Mouse (Mus musculus): ENCODE data around the gene Dip2c. TPM values are rescaled to one million over a fixed set of nuclear protein-coding genes. Genes with fewer than 3 reads are reported as not detected.

Gene Dip2c
- 5.1 and 5.2 TPM in 2 replicates for polyA plus RNA-seq (2012; ENCODE audit: insufficient read depth, insufficient read length, missing spikeins)

- Histone ChIP-seq H3K27ac (replicated peaks; ENCODE audit: low read depth, low read length) (peak within 1 kb of the TSS; percentile 86), H3K4me3 (ENCODE audit: insufficient read depth, low read depth, low read length) (peak within 1 kb of the TSS; percentile 81), H3K4me1 (ENCODE audit: control insufficient read depth, insufficient read depth, insufficient read length, low read length) (peaks cover 7% of the 10 kb centered on the region)
Observed at GRCm38 (mm10) chr13:9276322-9276855, at the start of gene Dip2c. TSS of gene Dip2c (plus strand) at chr13:9276528.

- H3K27ac ChIP-seq (replicated peaks; ENCODE audit: low read depth, low read length) = no peak overlapping the region
- H3K4me3 ChIP-seq (ENCODE audit: insufficient read depth, low read depth, low read length) = no peak overlapping the region
- no peaks in the 10 kb centered on the region for H3K4me1 ChIP-seq (ENCODE audit: control insufficient read depth, insufficient read depth, insufficient read length, low read length)
Observed at GRCm38 (mm10) chr13:9227078-9227477, 49.2 kb upstream of the Dip2c start.

GRCm38 (mm10) chr13:9237495-9237894 is 38.8 kb upstream of the Dip2c start:
- H3K4me3 ChIP-seq (ENCODE audit: insufficient read depth, low read depth, low read length) = no peak overlapping the region
- H3K27ac ChIP-seq (replicated peaks; ENCODE audit: low read depth, low read length) = no peak overlapping the region

GRCm38 (mm10) chr13:9239127-9239526 is 37.2 kb upstream of the Dip2c start:
- no peaks in the 10 kb centered on the region for H3K4me1 ChIP-seq (ENCODE audit: control insufficient read depth, insufficient read depth, insufficient read length, low read length)
- no peak overlapping the region for H3K27ac ChIP-seq (replicated peaks; ENCODE audit: low read depth, low read length)
- H3K4me3 ChIP-seq (ENCODE audit: insufficient read depth, low read depth, low read length) = no peak overlapping the region

More at GRCm38 (mm10) chr13:9237495-9237894, 38.8 kb upstream of the Dip2c start:
- H3K4me1 ChIP-seq (ENCODE audit: control insufficient read depth, insufficient read depth, insufficient read length, low read length) = no peaks in the 10 kb centered on the region

- Histone ChIP-seq H3K27ac (replicated peaks; ENCODE audit: low read depth, low read length) (no peak overlapping the region), H3K4me3 (ENCODE audit: insufficient read depth, low read depth, low read length) (no peak overlapping the region)
Observed at GRCm38 (mm10) chr13:9239631-9240236, 36.6 kb upstream of the Dip2c start.

GRCm38 (mm10) chr13:9261748-9262147 is 14.6 kb upstream of the Dip2c start:
- Histone ChIP-seq H3K4me3 (ENCODE audit: insufficient read depth, low read depth, low read length) (no peak overlapping the region), H3K4me1 (ENCODE audit: control insufficient read depth, insufficient read depth, insufficient read length, low read length) (no peaks in the 10 kb centered on the region), H3K27ac (replicated peaks; ENCODE audit: low read depth, low read length) (no peak overlapping the region)

More at GRCm38 (mm10) chr13:9239631-9240236, 36.6 kb upstream of the Dip2c start:
- no peaks in the 10 kb centered on the region for H3K4me1 ChIP-seq (ENCODE audit: control insufficient read depth, insufficient read depth, insufficient read length, low read length)

- H3K4me1 ChIP-seq (ENCODE audit: control insufficient read depth, insufficient read depth, insufficient read length, low read length) = no peaks in the 10 kb centered on the region
- no peak overlapping the region for H3K27ac ChIP-seq (replicated peaks; ENCODE audit: low read depth, low read length)
- no peak overlapping the region for H3K4me3 ChIP-seq (ENCODE audit: insufficient read depth, low read depth, low read length)
Observed at GRCm38 (mm10) chr13:9265516-9265915, 10.8 kb upstream of the Dip2c start.

- Histone ChIP-seq H3K4me1 (ENCODE audit: control insufficient read depth, insufficient read depth, insufficient read length, low read length) (peaks cover 7% of the 10 kb centered on the region), H3K27ac (replicated peaks; ENCODE audit: low read depth, low read length) (peak overlapping the region; percentile 70), H3K4me3 (ENCODE audit: insufficient read depth, low read depth, low read length) (peak overlapping the region; percentile 81)
Observed at GRCm38 (mm10) chr13:9276856-9277620, 710 bp downstream of the Dip2c start.

- H3K27ac ChIP-seq (replicated peaks; ENCODE audit: low read depth, low read length) = no peak overlapping the region
- peak overlapping the region; percentile 81 for H3K4me3 ChIP-seq (ENCODE audit: insufficient read depth, low read depth, low read length)
- peaks cover 7% of the 10 kb centered on the region for H3K4me1 ChIP-seq (ENCODE audit: control insufficient read depth, insufficient read depth, insufficient read length, low read length)
Observed at GRCm38 (mm10) chr13:9277621-9277960, 1.3 kb downstream of the Dip2c start.

- Histone ChIP-seq H3K27ac (replicated peaks; ENCODE audit: low read depth, low read length) (no peak overlapping the region), H3K4me3 (ENCODE audit: insufficient read depth, low read depth, low read length) (no peak overlapping the region; the same call in 1 of the 2 replicates), H3K4me1 (ENCODE audit: control insufficient read depth, insufficient read depth, insufficient read length, low read length) (peaks cover 7% of the 10 kb centered on the region)
Observed at GRCm38 (mm10) chr13:9278636-9279035, 2.3 kb downstream of the Dip2c start.

GRCm38 (mm10) chr13:9283050-9283449 is 6.7 kb downstream of the Dip2c start:
- Histone ChIP-seq H3K27ac (replicated peaks; ENCODE audit: low read depth, low read length) (no peak overlapping the region), H3K4me1 (ENCODE audit: control insufficient read depth, insufficient read depth, insufficient read length, low read length) (peaks cover 7% of the 10 kb centered on the region; the same call in 1 of the 2 replicates), H3K4me3 (ENCODE audit: insufficient read depth, low read depth, low read length) (no peak overlapping the region)

- Histone ChIP-seq H3K4me3 (ENCODE audit: insufficient read depth, low read depth, low read length) (no peak overlapping the region), H3K4me1 (ENCODE audit: control insufficient read depth, insufficient read depth, insufficient read length, low read length) (peaks cover 3% of the 10 kb centered on the region; the same call in 1 of the 2 replicates), H3K27ac (replicated peaks; ENCODE audit: low read depth, low read length) (no peak overlapping the region)
Observed at GRCm38 (mm10) chr13:9289916-9290315, 13.6 kb downstream of the Dip2c start.

GRCm38 (mm10) chr13:9296285-9296684 is 20.0 kb downstream of the Dip2c start:
- no peak overlapping the region for H3K4me3 ChIP-seq (ENCODE audit: insufficient read depth, low read depth, low read length)
- no peak overlapping the region for H3K27ac ChIP-seq (replicated peaks; ENCODE audit: low read depth, low read length)
- H3K4me1 ChIP-seq (ENCODE audit: control insufficient read depth, insufficient read depth, insufficient read length, low read length) = peaks cover 4% of the 10 kb centered on the region

- no peak overlapping the region for H3K4me3 ChIP-seq (ENCODE audit: insufficient read depth, low read depth, low read length)
- no peak overlapping the region for H3K27ac ChIP-seq (replicated peaks; ENCODE audit: low read depth, low read length)
- peaks cover 4% of the 10 kb centered on the region for H3K4me1 ChIP-seq (ENCODE audit: control insufficient read depth, insufficient read depth, insufficient read length, low read length)
Observed at GRCm38 (mm10) chr13:9297266-9297665, 20.9 kb downstream of the Dip2c start.

GRCm38 (mm10) chr13:9297689-9298088 is 21.4 kb downstream of the Dip2c start:
- Histone ChIP-seq H3K4me3 (ENCODE audit: insufficient read depth, low read depth, low read length) (no peak overlapping the region), H3K4me1 (ENCODE audit: control insufficient read depth, insufficient read depth, insufficient read length, low read length) (peaks cover 4% of the 10 kb centered on the region), H3K27ac (replicated peaks; ENCODE audit: low read depth, low read length) (no peak overlapping the region)
